Mouse (Mus musculus): ENCODE results near the gene Tmem30b. TPM values are rescaled to one million over a fixed set of nuclear protein-coding genes. Genes with fewer than 3 reads are reported as not detected.

Tmem30b gene
- total RNA-seq (2021) = under 1 TPM in 1 of 2 experiments, not detected in 1; 0.11 TPM
- long read RNA-seq, experiment 1 = 0 reads
- long read RNA-seq, experiment 2 = 0 reads

DNA sequence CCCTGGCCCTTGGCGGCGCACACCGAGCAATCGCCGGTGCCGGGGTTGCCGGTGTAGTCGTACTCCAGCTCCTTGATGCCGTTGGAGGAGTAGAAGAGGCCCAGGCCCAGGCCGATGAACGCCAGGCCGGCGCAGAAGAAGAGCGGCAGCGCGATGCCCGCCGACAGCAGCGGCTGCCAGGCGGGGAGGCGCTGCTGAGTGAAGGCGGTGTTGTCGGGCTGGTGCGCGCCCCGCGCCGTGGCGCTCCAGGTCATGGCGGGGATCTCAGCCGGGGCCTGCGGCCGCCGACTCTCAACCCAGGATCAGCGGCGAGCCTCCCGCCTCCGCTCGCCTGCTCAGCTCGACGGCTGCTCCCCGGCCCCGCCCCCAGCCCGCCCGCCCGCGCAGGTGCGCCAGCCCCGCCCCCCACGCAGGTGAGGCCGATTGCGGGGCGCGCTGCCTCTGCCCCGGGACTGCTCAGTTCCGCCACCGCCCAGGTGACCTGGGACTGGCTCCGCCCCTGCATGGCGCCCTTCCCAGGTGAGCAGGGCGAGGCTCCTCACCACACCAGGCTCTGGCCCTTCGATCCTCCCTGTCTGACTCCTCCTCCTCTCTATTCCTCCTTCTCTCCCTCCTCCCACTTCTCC is at the start of gene Tmem30b:
Tmem30b (minus strand) TSS at position 307 of the 626 bp plus-strand sequence.
- H3K4me3 ChIP-seq = peak within 1 kb of the TSS; percentile 33
- intact Hi-C loops (cut with DNase I) = loop anchor here (10.0 kb wide), 1 partner anchor 701 kb away; no protein-coding TSS in a partner anchor
- TF ChIP-seq CTCF (IDR thresholded peaks at IDR 0.05) = no peak
- no peak within 1 kb of the TSS for H3K27ac ChIP-seq
- no peak for DNase-seq (ENCODE audit: extremely low spot score in 1 of 2, low spot score in 2 of 2)

DNA sequence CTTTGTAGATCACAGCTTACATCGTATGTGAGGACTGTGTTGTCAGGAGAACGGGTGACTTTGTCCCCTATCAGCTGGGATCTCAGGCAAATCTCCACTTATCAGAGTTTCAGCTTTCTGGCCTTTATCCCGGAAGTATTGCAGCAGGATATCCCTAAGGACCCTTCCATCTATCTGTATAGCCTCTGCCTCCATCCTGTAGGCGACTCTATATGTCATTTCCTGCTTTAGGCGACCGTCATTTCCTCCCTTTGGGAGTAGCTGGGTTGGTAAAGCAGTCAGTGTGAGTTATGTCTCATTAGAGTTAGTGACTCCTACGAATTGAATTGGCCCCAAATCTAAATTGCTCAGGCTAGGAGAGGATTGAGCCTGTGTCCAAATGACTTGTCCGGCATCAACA is 49.0 kb upstream of the Tmem30b start:
- no peak for DNase-seq (ENCODE audit: extremely low spot score in 1 of 2, low spot score in 2 of 2)
- intact Hi-C loops (cut with DNase I) = no loop called here
- H3K4me3 ChIP-seq = no peak overlapping the region
- no peak overlapping the region for H3K27ac ChIP-seq
- no peak for TF ChIP-seq CTCF (IDR thresholded peaks at IDR 0.05)

DNA sequence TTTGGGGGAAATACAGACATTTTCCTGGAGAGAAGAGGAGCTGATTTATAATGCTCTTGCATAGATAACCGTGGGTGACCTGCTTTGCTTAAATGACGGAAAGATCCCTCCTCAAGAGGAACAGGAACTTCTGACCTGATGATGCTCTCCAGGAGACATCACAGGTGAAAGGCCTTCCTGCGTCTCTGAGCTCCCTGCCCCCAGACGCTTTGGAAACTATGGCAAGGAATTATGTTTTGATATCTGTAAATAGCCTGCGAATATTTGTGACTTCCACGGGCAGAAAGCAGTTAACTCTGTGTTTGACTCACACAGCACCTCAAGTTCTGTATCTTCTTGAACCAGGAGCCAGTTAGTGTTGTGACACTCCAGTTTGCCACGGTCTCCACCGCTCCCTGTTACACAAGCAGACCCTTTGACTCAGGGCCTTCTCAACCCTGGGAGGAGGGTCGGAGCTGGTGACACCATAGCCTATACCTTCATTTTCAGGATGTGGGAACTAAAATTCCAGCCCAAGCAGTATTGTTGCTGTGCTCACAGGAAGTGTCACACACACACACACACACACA is 48.1 kb upstream of the Tmem30b start:
- no peak for DNase-seq (ENCODE audit: extremely low spot score in 1 of 2, low spot score in 2 of 2)
- H3K4me3 ChIP-seq = no peak overlapping the region
- intact Hi-C loops (cut with DNase I) = no loop called here
- no peak overlapping the region for H3K27ac ChIP-seq
- TF ChIP-seq CTCF (IDR thresholded peaks at IDR 0.05) = no peak

DNA sequence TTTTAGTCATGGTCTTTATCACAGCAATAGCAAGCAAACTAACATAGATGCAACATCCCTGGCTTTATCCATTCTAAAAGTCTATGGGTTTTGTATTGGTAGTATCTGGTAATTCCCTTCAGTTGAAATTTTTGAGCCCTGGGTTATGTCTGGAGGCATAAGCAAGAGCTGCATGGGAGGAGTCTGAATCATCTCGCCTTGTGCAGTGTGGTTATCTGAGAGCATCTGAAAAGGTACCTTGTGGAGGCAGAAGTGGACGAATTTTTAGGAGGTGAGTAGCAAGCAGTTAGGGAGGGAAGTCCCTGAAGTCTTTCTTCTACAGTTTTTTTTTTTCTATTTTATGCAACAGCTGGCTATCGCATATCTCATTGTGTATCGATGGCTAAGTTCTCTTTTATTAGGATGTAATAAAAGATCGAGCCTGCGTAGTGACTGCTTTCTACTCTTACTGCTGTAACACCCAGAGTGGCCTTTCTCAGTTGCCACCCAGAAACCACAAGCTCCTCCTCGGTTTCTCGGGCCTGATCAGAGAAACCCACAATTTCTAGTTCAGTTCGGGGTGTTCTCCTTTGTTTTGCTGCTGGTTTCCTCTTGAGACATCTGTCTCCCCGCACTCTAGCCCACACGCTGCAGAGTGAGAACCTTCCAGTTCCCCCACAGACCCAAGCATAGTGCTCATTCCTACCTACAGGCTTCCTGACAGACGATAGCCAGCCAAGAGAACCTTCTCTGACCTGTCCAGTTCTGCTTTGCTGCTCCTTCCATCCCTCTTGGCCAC is 47.0 kb upstream of the Tmem30b start:
- H3K4me3 ChIP-seq = no peak overlapping the region
- no peak overlapping the region for H3K27ac ChIP-seq
- intact Hi-C loops (cut with DNase I) = no loop called here
- TF ChIP-seq CTCF (IDR thresholded peaks at IDR 0.05) = no peak
- DNase-seq (ENCODE audit: extremely low spot score in 1 of 2, low spot score in 2 of 2) = no peak

DNA sequence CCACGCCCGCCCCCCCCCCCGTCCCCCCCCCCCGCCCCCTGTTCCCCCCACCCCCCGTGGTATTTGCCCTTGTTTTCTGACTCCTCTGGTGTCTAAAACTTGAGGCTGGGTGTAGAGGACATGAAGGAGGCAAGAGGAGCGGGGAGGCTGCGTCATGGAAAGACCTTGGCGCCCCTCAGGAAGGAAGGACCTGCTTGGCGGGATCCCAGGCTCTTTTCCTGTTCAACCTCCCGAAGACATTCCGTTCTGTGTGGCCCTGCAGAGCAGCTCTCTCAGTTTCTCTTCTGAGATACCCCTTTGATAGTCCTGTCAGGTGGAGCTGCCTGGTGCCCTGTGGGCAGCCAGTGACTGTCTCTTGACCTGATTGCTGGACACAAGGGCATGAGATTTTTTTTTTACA is 45.4 kb upstream of the Tmem30b start:
- H3K27ac ChIP-seq = no peak overlapping the region
- intact Hi-C loops (cut with DNase I) = no loop called here
- DNase-seq (ENCODE audit: extremely low spot score in 1 of 2, low spot score in 2 of 2) = no peak

DNA sequence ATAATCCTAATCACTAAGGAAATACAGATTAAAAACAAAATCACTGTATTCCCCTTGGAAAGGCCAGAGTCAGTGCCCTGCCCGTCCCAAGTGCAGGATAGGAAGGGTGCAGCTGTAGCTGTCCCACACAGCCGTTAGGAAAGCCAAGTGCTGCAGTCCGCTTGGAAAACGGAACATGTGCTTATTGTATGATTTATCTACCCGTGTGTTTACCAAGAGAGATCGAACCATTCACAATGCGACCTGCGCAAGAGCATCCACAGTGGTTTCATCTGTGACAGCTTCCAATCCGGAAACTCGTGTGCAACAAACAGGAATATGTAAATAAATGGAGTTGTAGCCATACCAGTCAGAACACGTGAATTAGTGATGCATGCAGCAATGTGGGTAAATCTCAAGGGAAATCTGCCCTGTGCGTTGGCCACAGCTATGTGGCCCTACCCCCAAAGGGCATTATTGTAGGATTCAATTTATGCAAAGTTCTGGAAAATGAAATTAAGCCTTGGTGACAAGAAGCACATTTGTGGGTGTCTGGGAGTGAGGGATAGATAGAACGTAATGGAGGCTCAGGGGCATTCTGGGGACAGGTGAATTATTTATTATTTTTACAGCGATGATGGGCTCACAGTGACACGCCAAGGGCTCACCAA is 44.6 kb upstream of the Tmem30b start:
- intact Hi-C loops (cut with DNase I) = no loop called here
- H3K4me3 ChIP-seq = no peak overlapping the region
- no peak for DNase-seq (ENCODE audit: extremely low spot score in 1 of 2, low spot score in 2 of 2)
- no peak overlapping the region for H3K27ac ChIP-seq
- TF ChIP-seq CTCF (IDR thresholded peaks at IDR 0.05) = no peak

More for the DNA sequence above, 45.4 kb upstream of the Tmem30b start:
- no peak for TF ChIP-seq CTCF (IDR thresholded peaks at IDR 0.05)
- no peak overlapping the region for H3K4me3 ChIP-seq

DNA sequence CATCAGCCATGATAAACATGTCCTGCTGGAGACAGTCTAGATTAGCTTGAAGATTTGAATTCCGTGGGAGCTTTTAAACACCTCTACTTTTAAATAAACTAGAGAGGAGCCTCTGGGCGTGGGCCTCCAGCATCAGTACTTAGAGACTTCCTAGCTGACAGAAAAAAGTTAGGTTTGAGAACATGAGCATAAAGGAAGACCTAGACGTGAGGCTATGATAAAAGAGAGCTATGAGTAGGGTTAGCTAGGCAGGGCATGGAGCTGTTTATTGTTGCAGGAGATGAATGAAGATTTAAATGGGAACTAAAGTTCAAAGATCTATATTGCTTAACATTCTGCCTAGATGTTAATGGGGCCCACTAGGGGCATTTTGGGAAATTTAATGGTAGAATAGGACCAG is 41.1 kb upstream of the Tmem30b start:
- DNase-seq (ENCODE audit: extremely low spot score in 1 of 2, low spot score in 2 of 2) = no peak
- Histone ChIP-seq H3K4me3 (no peak overlapping the region), H3K27ac (no peak overlapping the region)
- intact Hi-C loops (cut with DNase I) = loop anchor here (5.0 kb wide), 1 partner anchor 105 kb away; no protein-coding TSS in a partner anchor
- no peak for TF ChIP-seq CTCF (IDR thresholded peaks at IDR 0.05)

DNA sequence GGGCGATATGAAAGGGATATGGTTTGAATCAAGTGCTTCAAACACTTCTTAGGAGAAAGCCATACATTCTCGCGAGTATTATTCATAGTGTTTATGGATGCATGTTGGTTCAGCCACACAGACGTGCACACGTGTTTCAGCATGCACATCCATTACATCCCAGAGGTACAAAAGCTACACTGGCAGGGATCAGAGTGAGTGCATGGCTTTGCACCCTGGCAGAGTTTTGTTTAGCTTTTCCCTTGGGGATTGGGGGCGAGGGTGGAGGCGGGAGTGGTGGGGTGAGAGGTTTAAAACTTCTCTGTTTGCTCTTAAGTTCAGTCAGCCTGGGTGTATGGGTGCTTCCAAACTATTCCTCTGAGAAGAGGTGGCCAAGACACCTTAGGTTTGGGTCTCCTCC is 39.7 kb upstream of the Tmem30b start:
- Histone ChIP-seq H3K4me3 (peak overlapping the region; percentile 64), H3K27ac (no peak overlapping the region)
- intact Hi-C loops (cut with DNase I) = loop anchor here (5.0 kb wide), 1 partner anchor 106 kb away; no protein-coding TSS in a partner anchor
- no peak for TF ChIP-seq CTCF (IDR thresholded peaks at IDR 0.05)
- no peak for DNase-seq (ENCODE audit: extremely low spot score in 1 of 2, low spot score in 2 of 2)

DNA sequence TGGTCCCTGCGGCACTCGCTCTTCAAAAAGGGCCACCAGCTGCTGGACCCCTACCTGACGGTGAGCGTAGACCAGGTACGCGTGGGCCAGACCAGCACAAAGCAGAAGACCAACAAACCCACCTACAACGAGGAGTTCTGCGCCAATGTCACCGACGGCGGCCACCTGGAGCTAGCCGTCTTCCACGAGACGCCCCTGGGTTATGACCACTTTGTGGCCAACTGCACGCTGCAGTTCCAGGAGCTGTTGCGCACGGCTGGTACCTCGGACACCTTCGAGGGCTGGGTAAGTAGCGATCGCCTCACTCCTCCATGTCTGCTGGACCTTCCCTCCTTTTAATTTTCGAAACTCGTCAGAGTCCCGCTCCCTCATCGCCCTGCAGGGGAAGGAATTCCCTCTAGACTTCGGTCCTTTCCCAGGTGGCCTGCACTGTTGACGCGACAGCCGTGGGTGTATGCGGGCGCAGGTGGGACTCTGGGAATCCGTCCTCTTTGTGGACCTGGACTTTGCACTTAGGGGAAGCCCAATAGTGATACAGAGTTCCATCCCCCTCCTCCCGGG is 39.1 kb upstream of the Tmem30b start:
- intact Hi-C loops (cut with DNase I) = loop anchor here (5.0 kb wide), 1 partner anchor 107 kb away; no protein-coding TSS in a partner anchor
- DNase-seq (ENCODE audit: extremely low spot score in 1 of 2, low spot score in 2 of 2) = no peak
- no peak for TF ChIP-seq CTCF (IDR thresholded peaks at IDR 0.05)
- Histone ChIP-seq H3K27ac (peak overlapping the region; percentile 71; the same call in 1 of the 2 replicates), H3K4me3 (peak overlapping the region; percentile 64)

DNA sequence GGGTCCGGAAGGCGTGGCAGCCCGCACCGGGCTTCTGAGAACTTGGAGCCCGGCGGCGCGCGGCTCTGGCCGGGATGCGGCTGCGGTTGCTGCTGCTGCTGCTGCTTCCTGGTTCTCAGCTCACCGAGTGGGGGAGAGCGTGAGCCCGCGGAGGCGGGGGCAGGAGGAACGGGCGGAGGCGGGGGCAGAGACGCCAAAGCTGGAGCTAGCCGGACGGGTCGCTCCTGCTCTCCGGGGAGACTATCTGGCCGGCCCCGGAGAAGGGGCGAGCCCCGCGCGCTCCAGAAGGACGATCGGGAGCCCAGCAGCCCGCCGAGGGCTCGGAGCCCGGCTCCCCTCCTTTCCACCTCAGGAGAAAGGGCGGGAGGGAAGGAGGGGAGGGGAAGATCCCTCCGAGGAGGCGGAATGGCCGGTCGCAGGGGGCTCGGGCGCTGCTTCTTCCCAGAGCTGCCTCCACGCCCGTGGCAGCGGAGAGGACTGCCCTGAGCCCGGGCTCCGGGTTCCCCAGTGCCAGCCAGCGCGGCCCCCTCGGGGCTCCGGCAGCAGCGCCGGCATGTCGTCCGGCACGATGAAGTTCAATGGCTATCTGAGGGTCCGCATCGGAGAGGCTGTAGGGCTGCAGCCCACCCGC is 38.5 kb upstream of the Tmem30b start, which contains the start of gene Prkch:
Prkch (plus strand) TSS at position 187 of the 631 bp plus-strand sequence.
- DNase-seq (ENCODE audit: extremely low spot score in 1 of 2, low spot score in 2 of 2) = peak; percentile 60 to 68
- Histone ChIP-seq H3K27ac (peak within 1 kb of the TSS; percentile 71), H3K4me3 (peak within 1 kb of the TSS; percentile 64)
- peak; percentile 25 for TF ChIP-seq CTCF (IDR thresholded peaks at IDR 0.05)
- intact Hi-C loops (cut with DNase I) = loop anchor here (5.0 kb wide), 1 partner anchor 108 kb away; no protein-coding TSS in a partner anchor
